Mouse (Mus musculus): ENCODE measurements around the gene Gm10277. TPM values are rescaled to one million over a fixed set of nuclear protein-coding genes. Genes with fewer than 3 reads are reported as not detected.
A peak's percentile ranks its signal among the peaks of the same experiment; 100 is the strongest.

The Gm10277 gene
- polyA plus RNA-seq, 1 experiment: 0.33 TPM

DNA sequence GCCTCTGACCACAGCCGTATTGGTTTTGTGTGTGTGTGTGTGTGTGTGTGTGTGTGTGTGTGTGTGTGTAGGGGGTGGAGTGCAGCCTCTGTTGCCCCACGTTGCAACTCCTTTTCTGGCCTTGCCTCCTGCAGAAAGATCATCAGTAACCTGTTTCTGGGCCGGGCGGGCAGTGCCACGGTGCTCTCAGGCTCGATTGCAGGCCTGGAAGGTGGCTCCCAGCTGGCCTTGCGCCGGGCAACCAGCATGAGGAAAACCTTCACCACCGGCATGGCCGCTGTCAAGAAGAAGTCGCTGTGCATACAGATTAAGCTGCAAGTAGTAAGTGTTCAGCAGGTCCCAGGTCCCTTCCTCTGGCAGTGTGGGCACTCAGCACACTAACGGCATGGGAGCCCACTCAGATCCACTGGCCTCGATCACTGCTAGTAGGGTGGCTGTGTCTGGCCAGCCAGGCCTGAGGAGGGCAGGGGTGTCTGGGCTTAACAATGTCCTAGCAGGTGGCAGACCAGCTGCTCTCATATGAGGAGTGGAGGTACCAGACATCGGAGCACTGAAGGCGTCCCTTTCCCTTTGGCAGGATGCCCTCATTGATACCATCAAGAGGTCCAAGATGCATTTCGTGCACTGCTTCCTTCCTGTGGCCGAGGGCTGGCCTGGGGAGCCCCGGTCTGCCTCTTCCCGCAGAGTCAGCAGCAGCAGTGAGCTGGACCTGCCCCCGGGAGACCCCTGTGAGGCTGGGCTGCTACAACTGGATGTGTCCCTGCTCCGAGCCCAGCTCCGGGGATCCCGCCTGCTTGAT, 41.7 kb upstream of the Gm10277 start:
- Histone ChIP-seq H3K79me2 (ENCODE audit: control insufficient read depth, insufficient read depth) (no peaks in the 10 kb centered on the region), H3K4me3 (ENCODE audit: insufficient read depth, poor library complexity, severe bottlenecking) (no peak overlapping the region), H3K36me3 (ENCODE audit: control insufficient read depth, insufficient read depth) (peaks cover 83% of the 10 kb centered on the region), H3K79me3 (ENCODE audit: low read depth) (no peaks in the 10 kb centered on the region), H3ac (ENCODE audit: control insufficient read depth, insufficient read length, low read depth) (no peak overlapping the region), H3K27me3 (ENCODE audit: control insufficient read depth, insufficient read depth, insufficient read length) (no peaks in the 10 kb centered on the region)
- TF ChIP-seq MYOD1 (IDR thresholded peaks at IDR 0.05; ENCODE audit: control insufficient read depth, insufficient read length, low read depth) (no peak), MYOG (IDR thresholded peaks at IDR 0.05; ENCODE audit: control insufficient read depth, extremely low read depth, insufficient read length) (no peak), CEBPB (IDR thresholded peaks at IDR 0.05; ENCODE audit: low read depth) (no peak), FOSL1 (IDR thresholded peaks at IDR 0.05; ENCODE audit: insufficient read depth, low read length, poor library complexity, severe bottlenecking) (no peak), USF1 (IDR thresholded peaks at IDR 0.05; ENCODE audit: low read depth) (no peak), MAX (IDR thresholded peaks at IDR 0.05) (no peak)

DNA sequence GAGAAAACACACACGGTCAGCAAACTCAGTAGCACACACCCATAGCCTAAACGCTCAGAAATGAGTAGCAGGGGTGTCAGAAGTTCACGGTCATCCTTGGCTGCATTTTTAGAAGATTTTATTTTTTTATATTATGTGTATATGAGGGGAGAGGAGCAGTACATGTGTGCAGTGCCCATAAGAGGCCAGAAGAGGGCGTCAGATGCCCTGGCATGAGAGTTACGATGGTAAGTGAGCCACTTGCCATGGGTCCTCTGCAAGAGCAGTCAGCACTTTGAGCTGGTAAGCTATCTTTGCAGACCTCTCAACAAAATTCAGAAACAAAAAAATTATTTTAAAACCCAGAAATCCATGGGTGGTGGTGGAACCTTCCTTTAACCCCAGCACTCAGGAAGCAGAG, 40.6 kb upstream of the Gm10277 start:
- peaks cover 84% of the 10 kb centered on the region for H3K36me3 ChIP-seq (ENCODE audit: control insufficient read depth, insufficient read depth)
- H3ac ChIP-seq (ENCODE audit: control insufficient read depth, insufficient read length, low read depth): no peak overlapping the region
- no peak overlapping the region for H3K4me3 ChIP-seq (ENCODE audit: insufficient read depth, poor library complexity, severe bottlenecking)
- TF ChIP-seq MAX (IDR thresholded peaks at IDR 0.05) (no peak), FOSL1 (IDR thresholded peaks at IDR 0.05; ENCODE audit: insufficient read depth, low read length, poor library complexity, severe bottlenecking) (no peak), MYOG (IDR thresholded peaks at IDR 0.05; ENCODE audit: control insufficient read depth, extremely low read depth, insufficient read length) (no peak), MYOD1 (IDR thresholded peaks at IDR 0.05; ENCODE audit: control insufficient read depth, insufficient read length, low read depth) (no peak), CEBPB (IDR thresholded peaks at IDR 0.05; ENCODE audit: low read depth) (no peak), CTCF (IDR thresholded peaks at IDR 0.05; ENCODE audit: control insufficient read depth, insufficient read depth, insufficient read length) (no peak), USF1 (IDR thresholded peaks at IDR 0.05; ENCODE audit: low read depth) (no peak)
- H3K79me3 ChIP-seq (ENCODE audit: low read depth): no peaks in the 10 kb centered on the region
- no peaks in the 10 kb centered on the region for H3K27me3 ChIP-seq (ENCODE audit: control insufficient read depth, insufficient read depth, insufficient read length)
- no peaks in the 10 kb centered on the region for H3K79me2 ChIP-seq (ENCODE audit: control insufficient read depth, insufficient read depth)

DNA sequence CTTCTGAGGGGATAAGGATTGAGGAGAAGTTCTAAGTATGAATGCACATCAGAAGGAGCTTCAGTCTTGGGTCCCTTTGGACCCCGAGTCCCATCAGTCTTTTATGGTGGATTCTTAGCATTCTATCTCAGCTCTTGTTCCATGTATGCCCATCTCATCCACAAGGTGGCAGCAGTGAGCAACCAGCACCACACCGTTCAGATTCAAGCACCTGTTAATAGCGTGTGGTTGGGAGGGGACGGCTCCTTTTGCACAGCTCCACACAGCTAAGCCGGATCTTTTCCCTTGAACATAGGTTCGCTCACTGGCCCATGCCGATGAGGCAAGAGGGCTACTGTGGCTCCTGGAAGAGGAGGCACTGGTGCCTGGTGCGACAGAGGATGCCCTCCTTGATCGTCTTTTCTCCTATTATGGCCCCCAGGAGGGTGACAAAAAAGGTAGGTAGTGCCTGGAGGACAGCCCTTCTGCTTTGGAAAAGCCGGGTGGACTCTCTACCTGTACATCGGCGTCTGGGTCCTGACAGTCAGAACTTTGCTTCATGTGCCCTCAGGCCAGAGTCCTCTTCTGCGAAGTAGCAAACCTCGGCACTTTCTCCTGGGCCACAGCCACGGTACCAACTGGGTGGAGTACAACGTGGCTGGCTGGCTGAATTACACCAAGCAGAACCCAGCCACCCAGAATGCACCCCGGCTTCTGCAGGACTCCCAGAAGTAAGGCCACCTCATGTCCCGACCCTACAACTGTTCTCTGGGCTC, 39.9 kb upstream of the Gm10277 start:
- H3ac ChIP-seq (ENCODE audit: control insufficient read depth, insufficient read length, low read depth): no peak overlapping the region
- no peaks in the 10 kb centered on the region for H3K79me2 ChIP-seq (ENCODE audit: control insufficient read depth, insufficient read depth)
- no peaks in the 10 kb centered on the region for H3K79me3 ChIP-seq (ENCODE audit: low read depth)
- H3K36me3 ChIP-seq (ENCODE audit: control insufficient read depth, insufficient read depth): peaks cover 81% of the 10 kb centered on the region
- no peaks in the 10 kb centered on the region for H3K27me3 ChIP-seq (ENCODE audit: control insufficient read depth, insufficient read depth, insufficient read length)
- H3K4me3 ChIP-seq (ENCODE audit: insufficient read depth, poor library complexity, severe bottlenecking): no peak overlapping the region
- peak; percentile 55 for TF ChIP-seq CTCF (IDR thresholded peaks at IDR 0.05; ENCODE audit: control insufficient read depth, insufficient read depth, insufficient read length)
- no peak for TF ChIP-seq MAX (IDR thresholded peaks at IDR 0.05)
- no peak for TF ChIP-seq CEBPB (IDR thresholded peaks at IDR 0.05; ENCODE audit: low read depth)
- no peak for TF ChIP-seq MYOG (IDR thresholded peaks at IDR 0.05; ENCODE audit: control insufficient read depth, extremely low read depth, insufficient read length)
- no peak for TF ChIP-seq USF1 (IDR thresholded peaks at IDR 0.05; ENCODE audit: low read depth)
- peak; percentile 48 for TF ChIP-seq MYOD1 (IDR thresholded peaks at IDR 0.05; ENCODE audit: control insufficient read depth, insufficient read length, low read depth)
- no peak for TF ChIP-seq FOSL1 (IDR thresholded peaks at IDR 0.05; ENCODE audit: insufficient read depth, low read length, poor library complexity, severe bottlenecking)

- Histone ChIP-seq H3K79me3 (ENCODE audit: low read depth) (no peaks in the 10 kb centered on the region), H3ac (ENCODE audit: control insufficient read depth, insufficient read length, low read depth) (no peak overlapping the region), H3K4me3 (ENCODE audit: insufficient read depth, poor library complexity, severe bottlenecking) (no peak overlapping the region), H3K27me3 (ENCODE audit: control insufficient read depth, insufficient read depth, insufficient read length) (no peaks in the 10 kb centered on the region), H3K79me2 (ENCODE audit: control insufficient read depth, insufficient read depth) (no peaks in the 10 kb centered on the region), H3K36me3 (ENCODE audit: control insufficient read depth, insufficient read depth) (peaks cover 76% of the 10 kb centered on the region)
- no peak for TF ChIP-seq CEBPB (IDR thresholded peaks at IDR 0.05; ENCODE audit: low read depth)
Observed at GRCm38 (mm10) chr11:77826311-77826710, 38.8 kb upstream of the Gm10277 start.

GRCm38 (mm10) chr11:77825853-77826252, 38.3 kb upstream of the Gm10277 start:
- TF ChIP-seq CEBPB (IDR thresholded peaks at IDR 0.05; ENCODE audit: low read depth) (no peak), MYOD1 (IDR thresholded peaks at IDR 0.05; ENCODE audit: control insufficient read depth, insufficient read length, low read depth) (no peak), FOSL1 (IDR thresholded peaks at IDR 0.05; ENCODE audit: insufficient read depth, low read length, poor library complexity, severe bottlenecking) (no peak), CTCF (IDR thresholded peaks at IDR 0.05; ENCODE audit: control insufficient read depth, insufficient read depth, insufficient read length) (peak; percentile 40)
- no peaks in the 10 kb centered on the region for H3K79me3 ChIP-seq (ENCODE audit: low read depth)
- no peaks in the 10 kb centered on the region for H3K79me2 ChIP-seq (ENCODE audit: control insufficient read depth, insufficient read depth)
- H3ac ChIP-seq (ENCODE audit: control insufficient read depth, insufficient read length, low read depth): no peak overlapping the region
- H3K27me3 ChIP-seq (ENCODE audit: control insufficient read depth, insufficient read depth, insufficient read length): no peaks in the 10 kb centered on the region
- H3K4me3 ChIP-seq (ENCODE audit: insufficient read depth, poor library complexity, severe bottlenecking): no peak overlapping the region
- H3K36me3 ChIP-seq (ENCODE audit: control insufficient read depth, insufficient read depth): peaks cover 78% of the 10 kb centered on the region
